Mouse (Mus musculus) cerebellum, adult 11-12 months (tissue): Measurements from ENCODE around the gene Miga2.

Experiments
- DNase-seq: peaks from one replicate; pipeline ENCODE4 v3.0.0; 2022

Miga2 gene

GRCm38 (mm10) chr2:30399191-30400171 is 35.4 kb downstream of the Miga2 start:
- peak; percentile 92 for DNase-seq

GRCm38 (mm10) chr2:30401581-30401980 is 37.5 kb downstream of the Miga2 start:
- peak; percentile 62 for DNase-seq

- peak; percentile 73 for DNase-seq
These were observed 38.4 kb downstream of the Miga2 start for GRCm38 (mm10) chr2:30402351-30402826.

- DNase-seq: no peak
These were observed 38.8 kb downstream of the Miga2 start for GRCm38 (mm10) chr2:30402843-30403242.

- DNase-seq: no peak
These were observed 39.8 kb downstream of the Miga2 start for GRCm38 (mm10) chr2:30403870-30404269.

- DNase-seq: no peak
These were observed 43.2 kb downstream of the Miga2 start for GRCm38 (mm10) chr2:30407221-30407620.

- peak; percentile 31 for DNase-seq
These were observed 43.7 kb downstream of the Miga2 start for GRCm38 (mm10) chr2:30407778-30408177.

- DNase-seq: peak; percentile 41
These were observed 44.5 kb downstream of the Miga2 start for GRCm38 (mm10) chr2:30408452-30409100.

GRCm38 (mm10) chr2:30409454-30410176 is 45.6 kb downstream of the Miga2 start:
- DNase-seq: peak; percentile 19

- DNase-seq: peak; percentile 66
These were observed 49.3 kb downstream of the Miga2 start for GRCm38 (mm10) chr2:30413038-30413973.

- DNase-seq: peak; percentile 73
These were observed 50.1 kb downstream of the Miga2 start for GRCm38 (mm10) chr2:30414101-30414500.

- peak; percentile 66 for DNase-seq
These were observed 50.6 kb downstream of the Miga2 start for GRCm38 (mm10) chr2:30414681-30415080.

GRCm38 (mm10) chr2:30415157-30415935 is 51.3 kb downstream of the Miga2 start, which contains the start of gene Crat:
TSS of gene Crat (minus strand) at chr2:30415813.
- DNase-seq: peak; percentile 97

GRCm38 (mm10) chr2:30415936-30416648 is 52.1 kb downstream of the Miga2 start, which contains the start of gene Ptpa:
TSS of gene Ptpa (plus strand) at chr2:30416039.
- DNase-seq: peak; percentile 93

GRCm38 (mm10) chr2:30416649-30416965 is 52.6 kb downstream of the Miga2 start:
- no peak for DNase-seq

- peak; percentile 46 for DNase-seq
These were observed 53.1 kb downstream of the Miga2 start for GRCm38 (mm10) chr2:30417154-30417553.

- peak; percentile 48 for DNase-seq
These were observed 53.6 kb downstream of the Miga2 start for GRCm38 (mm10) chr2:30417595-30418165.

GRCm38 (mm10) chr2:30418259-30418658 is 54.2 kb downstream of the Miga2 start:
- peak; percentile 43 for DNase-seq

GRCm38 (mm10) chr2:30419112-30419511 is 55.1 kb downstream of the Miga2 start:
- DNase-seq: peak; percentile 50

GRCm38 (mm10) chr2:30421432-30421831 is 57.4 kb downstream of the Miga2 start:
- DNase-seq: no peak
